Mouse (Mus musculus): ENCODE measurements around the gene Primpol.
"Not testable (repeated sequence)": the region's sequence is repeated elsewhere in the genome, so short reads cannot be mapped to it uniquely, and the experiment has no call there.

DNA sequence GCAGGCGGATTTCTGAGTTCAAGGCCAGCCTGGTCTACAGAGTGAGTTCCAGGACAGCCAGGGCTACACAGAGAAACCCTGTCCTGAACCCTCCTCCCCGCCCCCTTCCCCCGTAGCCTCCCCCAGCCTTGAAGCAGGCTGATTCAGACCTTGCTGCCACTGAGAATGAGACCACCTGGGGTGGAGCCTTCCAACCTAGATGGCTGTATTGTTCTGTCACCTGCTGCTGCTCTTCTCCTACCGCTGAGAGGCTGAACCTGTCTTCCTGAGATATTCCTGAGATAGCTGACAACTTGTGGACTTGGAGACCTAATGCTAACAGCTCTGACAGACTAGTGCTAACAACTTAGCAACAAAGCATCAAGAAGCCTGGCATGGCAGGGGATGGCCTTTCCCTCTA, 32.7 kb downstream of the Primpol start:
- TF ChIP-seq GATA1 (IDR thresholded peaks at IDR 0.05; ENCODE audit: borderline replicate concordance, low read length); FLI1 (IDR thresholded peaks at IDR 0.05; ENCODE audit: low read length): not testable (repeated sequence)

Data from megakaryocyte, embryonic 14.5 days (primary cell).